Mouse (Mus musculus) megakaryocyte-erythroid progenitor cell, adult 5 weeks (primary cell): ENCODE results near the gene Ostn. TPM values are rescaled to one million over a fixed set of nuclear protein-coding genes. Genes with fewer than 3 reads are reported as not detected.

Source experiments
- polyA plus RNA-seq: library from polyadenylated mRNA; stranded (reverse); fragments of >175 nt; gene quantifications from 2 replicates; pipeline ENCODE4 v1.2.3, GENCODE M21; 2012

Ostn gene
- not detected in 2 replicates for polyA plus RNA-seq

GRCm38 (mm10) chr16:27307189-27307588 lies at the start of gene Ostn:
Ostn (plus strand) TSS chr16:27307489.

GRCm38 (mm10) chr16:27370191-27370590 lies 62.9 kb downstream of the Ostn start, which contains the start of gene Uts2b:
Uts2b (minus strand) TSS chr16:27370239.

DNA sequence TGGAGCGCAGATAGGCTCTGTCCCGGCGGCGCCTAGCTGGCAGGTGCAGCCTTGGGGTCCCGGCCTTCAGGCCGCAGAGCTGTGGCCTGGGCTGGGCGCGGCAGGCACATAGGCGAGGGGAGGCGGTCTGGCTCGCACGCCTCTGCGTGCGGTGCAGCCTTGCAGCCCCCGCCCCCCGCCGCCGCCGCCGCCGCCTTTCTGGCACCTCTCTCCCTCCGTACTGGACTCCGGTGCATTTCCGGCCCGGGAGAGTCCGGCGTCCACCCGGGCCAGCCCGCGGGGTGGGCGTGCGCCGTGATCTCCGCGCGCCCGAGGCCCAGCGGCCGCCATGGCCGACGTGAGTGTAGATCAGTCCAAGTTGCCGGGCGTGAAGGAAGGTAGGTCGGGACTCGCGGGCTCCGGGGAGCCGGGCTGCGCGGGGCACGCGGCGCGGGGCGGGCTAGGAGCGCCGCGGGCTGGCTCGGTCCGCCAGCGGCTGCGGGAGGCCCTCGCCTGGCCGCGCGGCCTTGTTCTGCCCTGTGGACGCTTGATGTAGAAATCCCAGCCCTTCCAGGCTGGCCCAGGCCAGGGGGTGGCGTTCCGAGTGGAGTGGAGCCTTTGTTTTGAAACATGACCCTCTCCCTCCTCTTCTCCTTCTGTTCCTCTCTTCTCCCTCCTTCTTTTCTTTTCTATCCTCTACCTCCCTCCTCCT lies 81.6 kb downstream of the Ostn start, which contains the start of gene Ccdc50:
Gene Ccdc50, plus strand, starts transcription at position 109 of the 691 bp plus-strand sequence.

Other genes with a start within 250 kb of the Ostn start
- not detected in 2 replicates for gene Uts2b, start 62.8 kb downstream of the Ostn start, polyA plus RNA-seq
- gene Ccdc50, start 81.4 kb downstream of the Ostn start, polyA plus RNA-seq, result 21.5 TPM in 2 replicates